Mouse (Mus musculus) embryonic facial prominence, embryonic 10.5 days (tissue): ENCODE data around the gene Nmbr. TPM values are rescaled to one million over a fixed set of nuclear protein-coding genes. Genes with fewer than 3 reads are reported as not detected.

Experiments
- DNase-seq: peaks from one replicate; pipeline ENCODE4 v3.0.0-alpha.2; 2017; ENCODE audit warnings: low spot score
- H3K27ac ChIP-seq: fragments of 300-500 bp; sonication (generic); replicated peaks from 2 replicates; pipeline ENCODE4 v1.5.1; 2016; ENCODE audit warnings: mild to moderate bottlenecking
- H3K27me3 ChIP-seq: fragments of 300-500 bp; sonication (generic); replicated peaks from 2 replicates; pipeline ENCODE4 v1.6.1; 2016; ENCODE audit warnings: low read depth, mild to moderate bottlenecking; ENCODE audit not compliant: poor library complexity, severe bottlenecking
- H3K36me3 ChIP-seq: fragments of 300-500 bp; sonication (generic); replicated peaks from 2 replicates; pipeline ENCODE4 v1.6.1; 2016; ENCODE audit warnings: mild to moderate bottlenecking, moderate library complexity
- H3K4me1 ChIP-seq: fragments of 300-500 bp; sonication (generic); 2 replicates; pipeline ENCODE4 v1.6.1; 2016
- H3K4me3 ChIP-seq: fragments of 300-500 bp; sonication (generic); 2 replicates; pipeline ENCODE4 v1.5.1; 2016; ENCODE audit warnings: mild to moderate bottlenecking, moderate library complexity
- H3K9me3 ChIP-seq: fragments of 300-500 bp; sonication (generic); 2 replicates; pipeline ENCODE4 v1.6.1; 2016; ENCODE audit warnings: mild to moderate bottlenecking
- WGBS: fragments of 180-500 bp; shearing (Covaris S2); methylation state at CpG from one replicate; pipeline ENCODE4 v1.1.7; 2016; 5-methylcytosine and 5-hydroxymethylcytosine counted together
- polyA plus RNA-seq: library from polyadenylated mRNA; unstranded; fragments of >200 nt; fragmentation: Nextera tagmentation; extraction: Ambion mirVana; gene quantifications from 2 replicates; pipeline ENCODE4 v1.2.1, GENCODE M21; 2016

Gene Nmbr
- polyA plus RNA-seq, 1 experiment from 2014 or later, result 0.26 TPM

DNA sequence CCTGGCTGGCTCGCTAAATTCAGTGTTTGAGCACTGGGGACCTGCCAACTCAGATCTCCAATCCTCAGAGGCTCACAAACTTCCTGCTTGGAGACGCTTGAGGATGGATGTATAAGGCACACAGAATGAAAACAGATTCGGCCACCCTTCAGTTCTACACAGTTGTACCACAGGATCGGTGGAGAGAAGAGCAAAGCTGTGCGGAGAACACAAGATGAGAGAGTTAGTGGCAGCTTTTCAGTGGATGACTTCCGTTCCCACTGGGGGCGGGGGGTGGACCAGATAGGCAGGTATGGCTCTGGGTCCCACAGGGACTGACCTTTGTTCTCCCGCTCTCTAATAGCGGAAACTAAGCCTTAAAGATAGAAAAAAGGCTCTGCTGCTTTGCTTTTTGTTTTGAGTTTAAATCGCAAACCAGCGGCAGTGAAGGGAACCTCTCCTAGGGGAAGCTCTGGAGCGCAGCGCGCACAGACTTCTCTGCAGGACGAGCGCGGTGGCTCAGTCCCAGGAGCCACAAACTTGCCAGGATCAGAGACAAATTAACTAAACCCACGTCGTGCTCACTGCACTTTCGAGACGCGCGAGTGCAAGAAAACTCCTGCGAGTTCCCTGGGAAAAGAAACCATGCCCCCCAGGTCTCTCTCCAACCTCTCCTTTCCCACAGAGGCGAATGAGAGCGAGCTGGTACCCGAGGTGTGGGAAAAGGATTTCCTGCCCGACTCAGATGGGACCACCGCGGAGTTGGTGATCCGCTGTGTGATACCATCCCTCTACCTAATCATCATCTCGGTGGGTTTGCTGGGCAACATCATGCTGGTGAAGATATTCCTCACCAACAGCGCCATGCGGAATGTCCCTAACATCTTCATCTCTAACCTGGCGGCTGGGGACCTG is 54.5 kb downstream of the Nmbr start:
- Histone ChIP-seq H3K4me1 (peaks cover 10% of the 10 kb centered on the region; the same call in 1 of the 2 replicates), H3K27me3 (peaks cover 31% of the 10 kb centered on the region), H3K36me3 (no peaks in the 10 kb centered on the region), H3K9me3 (no peaks in the 10 kb centered on the region), H3K4me3 (peak overlapping the region; percentile 57), H3K27ac (no peak overlapping the region)
- peak; percentile 31 for DNase-seq
- 2% methylated on average over 35 of the region's 35 CpGs for WGBS

DNA sequence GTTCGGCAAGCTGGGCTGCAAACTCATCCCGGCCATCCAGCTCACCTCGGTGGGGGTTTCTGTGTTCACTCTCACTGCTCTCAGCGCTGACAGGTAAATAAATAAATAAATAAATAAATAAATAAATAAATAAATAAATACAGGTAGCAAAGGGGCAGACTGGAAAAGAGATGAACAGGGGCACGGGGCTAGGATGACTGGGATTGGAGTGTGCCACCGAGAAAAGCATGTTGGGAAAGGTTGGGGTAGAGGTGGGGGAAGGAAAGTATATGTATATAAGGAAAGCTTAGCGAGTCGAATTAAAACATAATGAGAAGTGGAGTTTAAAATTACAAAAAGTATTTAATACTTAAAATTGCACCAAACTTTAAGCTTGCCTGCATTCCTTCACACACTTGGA is 55.2 kb downstream of the Nmbr start:
- Histone ChIP-seq H3K27me3 (peaks cover 31% of the 10 kb centered on the region), H3K4me1 (peaks cover 10% of the 10 kb centered on the region; the same call in 1 of the 2 replicates), H3K9me3 (no peaks in the 10 kb centered on the region), H3K4me3 (peak overlapping the region; percentile 57), H3K27ac (no peak overlapping the region), H3K36me3 (no peaks in the 10 kb centered on the region)
- WGBS, result 22% methylated on average over 8 of the region's 8 CpGs
- no peak for DNase-seq

DNA sequence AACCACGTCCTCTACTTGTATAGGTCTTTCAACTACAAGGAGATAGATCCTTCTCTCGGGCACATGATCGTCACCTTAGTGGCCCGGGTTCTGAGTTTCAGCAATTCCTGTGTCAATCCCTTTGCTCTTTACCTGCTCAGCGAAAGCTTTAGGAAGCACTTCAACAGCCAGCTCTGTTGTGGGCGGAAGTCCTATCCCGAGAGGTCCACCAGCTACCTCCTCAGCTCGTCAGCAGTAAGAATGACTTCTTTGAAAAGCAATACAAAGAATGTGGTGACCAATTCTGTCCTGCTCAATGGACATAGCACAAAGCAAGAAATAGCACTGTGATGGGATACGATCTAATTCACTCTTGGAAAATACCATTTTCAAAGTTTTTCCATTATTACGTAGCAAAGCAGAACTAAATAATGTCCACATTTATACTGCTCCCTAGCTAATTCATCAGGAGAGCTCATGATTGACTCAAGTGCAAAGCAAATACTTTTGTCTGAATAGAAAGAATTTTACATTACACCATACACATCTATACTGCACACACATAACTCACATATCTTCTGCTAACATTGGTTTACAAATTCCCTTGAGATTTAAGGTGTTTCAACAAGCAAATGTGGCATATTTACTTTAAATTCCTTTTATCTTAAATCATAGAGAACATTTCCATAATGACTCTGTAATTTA is 65.0 kb downstream of the Nmbr start:
- H3K4me1 ChIP-seq, result no peaks in the 10 kb centered on the region
- no peaks in the 10 kb centered on the region for H3K9me3 ChIP-seq
- H3K4me3 ChIP-seq, result no peak overlapping the region
- no peaks in the 10 kb centered on the region for H3K27me3 ChIP-seq
- H3K36me3 ChIP-seq, result no peaks in the 10 kb centered on the region
- WGBS, result 88% methylated on average over 10 of the region's 10 CpGs
- no peak for DNase-seq
- no peak overlapping the region for H3K27ac ChIP-seq

DNA sequence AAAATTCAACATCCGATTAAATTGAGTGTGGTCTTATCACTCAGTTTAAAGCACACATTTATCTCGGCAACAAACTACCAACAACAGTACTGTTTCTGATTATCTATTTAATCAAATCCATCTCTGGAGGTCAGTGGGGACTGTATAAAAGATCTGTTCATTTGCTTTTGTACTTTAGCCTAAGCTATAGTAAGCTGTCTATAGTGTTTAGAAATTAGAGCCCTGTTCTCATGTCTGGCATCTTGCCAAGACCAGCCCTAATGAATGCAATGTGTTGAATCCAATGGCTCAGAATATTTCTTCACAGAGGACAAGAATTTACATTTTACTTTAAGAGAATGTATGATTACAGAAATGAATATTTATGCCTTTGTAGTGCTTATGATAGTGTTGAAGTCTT is 69.1 kb downstream of the Nmbr start:
- Histone ChIP-seq H3K4me1 (no peaks in the 10 kb centered on the region), H3K36me3 (no peaks in the 10 kb centered on the region), H3K9me3 (no peaks in the 10 kb centered on the region), H3K4me3 (no peak overlapping the region), H3K27ac (no peak overlapping the region), H3K27me3 (no peaks in the 10 kb centered on the region)
- 53% methylated on average over 2 of the region's 2 CpGs for WGBS
- peak; percentile 31 for DNase-seq

DNA sequence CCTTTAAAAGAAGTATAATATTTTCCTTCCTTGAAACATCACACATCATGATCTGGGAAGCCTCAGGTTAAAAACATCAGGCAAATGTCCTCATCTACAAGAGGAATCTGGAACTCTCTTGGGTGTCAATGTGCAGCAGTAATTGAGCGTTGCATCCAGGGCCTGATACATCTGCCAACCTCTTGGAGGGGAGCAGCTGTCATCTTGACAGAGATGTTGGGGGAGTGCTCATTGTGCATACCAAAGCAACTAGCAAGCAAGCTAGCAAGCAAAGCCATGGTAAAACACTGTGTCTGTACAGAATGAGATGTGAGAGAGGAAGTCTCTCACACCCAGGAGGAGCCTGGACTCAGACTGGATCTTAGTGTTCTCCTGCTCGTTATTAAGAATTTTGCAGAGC is 84.6 kb downstream of the Nmbr start:
- DNase-seq, result no peak
- Histone ChIP-seq H3K4me1 (no peaks in the 10 kb centered on the region), H3K9me3 (no peaks in the 10 kb centered on the region), H3K4me3 (no peak overlapping the region), H3K36me3 (no peaks in the 10 kb centered on the region), H3K27ac (no peak overlapping the region), H3K27me3 (no peaks in the 10 kb centered on the region)
- WGBS, result 79% methylated on average over 2 of the region's 2 CpGs

DNA sequence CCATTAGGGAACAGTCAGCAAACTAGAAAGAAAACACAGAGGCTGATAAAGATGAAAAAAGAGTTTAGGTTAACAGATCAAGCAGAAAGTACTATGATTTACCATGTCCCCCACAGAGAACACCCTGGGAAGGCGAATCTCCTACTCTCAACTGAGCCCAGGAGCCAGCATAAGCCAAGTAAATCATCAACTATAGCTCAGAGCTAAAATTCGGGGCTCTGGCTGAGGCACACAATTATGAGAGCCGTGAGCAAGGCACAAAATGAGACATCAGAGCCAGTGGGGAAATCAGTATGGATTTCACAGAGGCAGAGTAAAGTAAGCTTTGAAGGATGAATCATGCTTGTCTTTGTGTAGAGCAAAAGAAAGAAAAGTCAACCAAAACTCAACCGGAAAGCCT is 111.6 kb downstream of the Nmbr start:
- H3K4me3 ChIP-seq, result no peak overlapping the region
- no peak for DNase-seq
- no peak overlapping the region for H3K27ac ChIP-seq
- H3K27me3 ChIP-seq, result no peaks in the 10 kb centered on the region
- H3K36me3 ChIP-seq, result no peaks in the 10 kb centered on the region
- WGBS, result 75% methylated on average over 4 of the region's 4 CpGs
- no peaks in the 10 kb centered on the region for H3K4me1 ChIP-seq
- H3K9me3 ChIP-seq, result no peaks in the 10 kb centered on the region

Other genes starting within 250 kb of the Nmbr start
- 0.53 and 0.79 TPM in 2 replicates for gene Adgrg6, start 159.9 kb upstream of the Nmbr start, polyA plus RNA-seq
- gene Vta1, start within 50 bp of the Nmbr start, polyA plus RNA-seq, result 109 and 117 TPM in 2 replicates
- not detected in 2 replicates for gene Gje1, start 12.6 kb downstream of the Nmbr start, polyA plus RNA-seq